Mouse (Mus musculus): ENCODE data around the gene Ncstn.
A peak's percentile ranks its signal among the peaks of the same experiment; 100 is the strongest.

Gene Ncstn

GRCm38 (mm10) chr1:172082101-172082898 lies at the start of gene Ncstn, which contains the start of gene Copa:
Gene Ncstn (minus strand): TSS chr1:172082795.
Gene Copa (plus strand): TSS chr1:172082529.
- peak; percentile 95 for DNase-seq

GRCm38 (mm10) chr1:172132319-172132718 lies 49.7 kb upstream of the Ncstn start:
- no peak for DNase-seq

GRCm38 (mm10) chr1:172129780-172130179 lies 47.2 kb upstream of the Ncstn start:
- no peak for DNase-seq

- peak; percentile 30 to 35 for DNase-seq
Measured at GRCm38 (mm10) chr1:172129108-172129507, 46.5 kb upstream of the Ncstn start.

- no peak for DNase-seq
Measured at GRCm38 (mm10) chr1:172128563-172128962, 46.0 kb upstream of the Ncstn start.

GRCm38 (mm10) chr1:172127487-172127886 lies 44.9 kb upstream of the Ncstn start:
- no peak for DNase-seq

- peak; percentile 79 to 81 for DNase-seq
Measured at GRCm38 (mm10) chr1:172126376-172127347, 44.1 kb upstream of the Ncstn start, which contains the start of gene Pex19. Gene Pex19 (plus strand): TSS chr1:172126755.

- DNase-seq: no peak
Measured at GRCm38 (mm10) chr1:172124572-172124971, 42.0 kb upstream of the Ncstn start.

- no peak for DNase-seq
Measured at GRCm38 (mm10) chr1:172122671-172123070, 40.1 kb upstream of the Ncstn start.

GRCm38 (mm10) chr1:172119720-172120119 lies 37.1 kb upstream of the Ncstn start:
- DNase-seq: peak in 1 of 2 experiments; percentile 36

GRCm38 (mm10) chr1:172119100-172119499 lies 36.5 kb upstream of the Ncstn start:
- DNase-seq: no peak

- no peak for DNase-seq
Measured at GRCm38 (mm10) chr1:172116948-172117347, 34.4 kb upstream of the Ncstn start.

- no peak for DNase-seq
Measured at GRCm38 (mm10) chr1:172107777-172108477, 25.3 kb upstream of the Ncstn start.

- DNase-seq: no peak
Measured at GRCm38 (mm10) chr1:172105101-172105500, 22.5 kb upstream of the Ncstn start.

- no peak for DNase-seq
Measured at GRCm38 (mm10) chr1:172103619-172104018, 21.0 kb upstream of the Ncstn start.

- DNase-seq: no peak
Measured at GRCm38 (mm10) chr1:172099325-172100033, 16.9 kb upstream of the Ncstn start.

GRCm38 (mm10) chr1:172095202-172095601 lies 12.6 kb upstream of the Ncstn start:
- no peak for DNase-seq

GRCm38 (mm10) chr1:172094295-172094694 lies 11.7 kb upstream of the Ncstn start:
- no peak for DNase-seq

GRCm38 (mm10) chr1:172093522-172093921 lies 10.9 kb upstream of the Ncstn start:
- DNase-seq: no peak

GRCm38 (mm10) chr1:172082899-172083445 lies 377 bp upstream of the Ncstn start:
- DNase-seq: no peak

GRCm38 (mm10) chr1:172077981-172078380 lies 4.6 kb downstream of the Ncstn start:
- DNase-seq: no peak

- no peak for DNase-seq
Measured at GRCm38 (mm10) chr1:172072604-172073003, 10.0 kb downstream of the Ncstn start.

Measured in lung, postnatal 4 days (tissue).